Mouse (Mus musculus) neural tube, embryonic 14.5 days (tissue): Measurements from ENCODE around the gene Gtpbp1. TPM values are rescaled to one million over a fixed set of nuclear protein-coding genes. Genes with fewer than 3 reads are reported as not detected.

Source experiments
- ATAC-seq: fragments of 200-750 bp; cut with Nextera tagmentation; 2 replicates; pipeline ENCODE4 v1.8.0; 2017; ENCODE audit warnings: low read depth, mild to moderate bottlenecking, moderate TSS enrichment, moderate library complexity
- H3K27ac ChIP-seq: fragments of 300-500 bp; sonication (generic); 2 replicates; pipeline ENCODE4 v1.5.1; 2014; ENCODE audit warnings: low read depth, mild to moderate bottlenecking, control low read depth, low read length, moderate library complexity, mixed read lengths
- H3K27me3 ChIP-seq: fragments of 300-500 bp; sonication (generic); 2 replicates; pipeline ENCODE4 v1.6.1; 2014; ENCODE audit warnings: low read length; ENCODE audit not compliant: control insufficient read depth, insufficient read depth
- H3K36me3 ChIP-seq: fragments of 300-500 bp; sonication (generic); 2 replicates; pipeline ENCODE4 v1.6.1; 2014; ENCODE audit warnings: low read length, mixed read lengths; ENCODE audit not compliant: control insufficient read depth, insufficient read depth
- H3K4me1 ChIP-seq: fragments of 300-500 bp; sonication (generic); 2 replicates; pipeline ENCODE4 v1.6.1; 2014; ENCODE audit warnings: low read length; ENCODE audit not compliant: control insufficient read depth, insufficient read depth
- H3K4me2 ChIP-seq: fragments of 300-500 bp; sonication (generic); 2 replicates; pipeline ENCODE4 v1.6.1; 2014; ENCODE audit warnings: mild to moderate bottlenecking, low read depth, low read length, control low read depth
- H3K4me3 ChIP-seq: fragments of 300-500 bp; sonication (generic); 2 replicates; pipeline ENCODE4 v1.5.1; 2014; ENCODE audit warnings: low read depth, low read length, control low read depth, mixed read lengths
- H3K9ac ChIP-seq: fragments of 300-500 bp; sonication (generic); replicated peaks from 2 replicates; pipeline ENCODE4 v1.6.1; 2014; ENCODE audit warnings: low read depth, mild to moderate bottlenecking, control low read depth, low read length, mixed read lengths
- H3K9me3 ChIP-seq: fragments of 300-500 bp; sonication (generic); 2 replicates; pipeline ENCODE4 v1.6.1; 2016; ENCODE audit warnings: low read length; ENCODE audit not compliant: control insufficient read depth
- WGBS: fragments of 180-500 bp; shearing (Covaris S2); extraction: QIAGEN DNeasy Blood & Tissue Kit; methylation state at CpG from one replicate; pipeline ENCODE4 v1.1.7; 2014; 5-methylcytosine and 5-hydroxymethylcytosine counted together
- polyA plus RNA-seq: library from polyadenylated mRNA; unstranded; fragments of >200 nt; fragmentation: Nextera tagmentation; extraction: Ambion mirVana; gene quantifications from 2 replicates; pipeline ENCODE4 v1.2.1, GENCODE M21; 2014

Gene Gtpbp1
- polyA plus RNA-seq, 1 experiment from 2014 or later, result 37.5 TPM

DNA sequence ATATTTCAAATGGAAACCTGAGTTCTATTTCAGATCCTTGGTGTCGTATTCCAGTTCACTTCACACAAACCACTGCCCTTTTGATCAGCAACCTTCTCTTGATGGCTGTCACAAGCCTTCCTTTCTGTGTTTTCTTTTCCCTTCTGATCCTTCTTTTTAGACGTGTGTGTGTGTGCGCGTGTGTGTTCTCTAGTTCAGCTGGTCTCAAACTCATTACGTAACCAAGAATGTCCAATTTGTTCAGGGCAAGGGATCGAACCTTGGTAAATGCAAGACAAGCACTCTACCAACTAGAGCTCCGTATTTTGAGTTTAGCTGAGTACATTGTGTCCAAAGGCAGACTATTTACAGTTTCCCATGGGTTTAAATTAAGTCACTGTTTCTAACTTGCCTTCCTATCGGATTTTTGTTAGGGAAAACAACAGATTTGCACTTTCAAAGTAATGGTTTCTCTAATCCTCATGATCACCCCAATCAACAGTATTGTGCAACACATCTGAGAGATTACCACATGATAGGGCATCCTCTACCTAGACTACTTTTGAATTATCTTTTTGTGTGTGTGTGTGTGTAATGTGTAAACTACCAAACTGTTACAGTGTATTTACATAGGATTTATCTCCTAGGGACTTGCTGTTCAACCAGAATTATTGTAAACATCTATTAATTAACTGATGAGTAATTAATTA is 2.2 kb upstream of the Gtpbp1 start:
- H3K36me3 ChIP-seq, result no peaks in the 10 kb centered on the region
- 6% methylated on average over 8 of the region's 8 CpGs for WGBS
- H3K27me3 ChIP-seq, result no peaks in the 10 kb centered on the region
- no peak for ATAC-seq
- H3K9ac ChIP-seq, result peak overlapping the region; percentile 88
- H3K4me3 ChIP-seq, result peak overlapping the region; percentile 91
- H3K27ac ChIP-seq, result peak overlapping the region; percentile 94
- no peaks in the 10 kb centered on the region for H3K9me3 ChIP-seq
- peaks cover 48% of the 10 kb centered on the region for H3K4me1 ChIP-seq
- H3K4me2 ChIP-seq, result peak overlapping the region; percentile 71

DNA sequence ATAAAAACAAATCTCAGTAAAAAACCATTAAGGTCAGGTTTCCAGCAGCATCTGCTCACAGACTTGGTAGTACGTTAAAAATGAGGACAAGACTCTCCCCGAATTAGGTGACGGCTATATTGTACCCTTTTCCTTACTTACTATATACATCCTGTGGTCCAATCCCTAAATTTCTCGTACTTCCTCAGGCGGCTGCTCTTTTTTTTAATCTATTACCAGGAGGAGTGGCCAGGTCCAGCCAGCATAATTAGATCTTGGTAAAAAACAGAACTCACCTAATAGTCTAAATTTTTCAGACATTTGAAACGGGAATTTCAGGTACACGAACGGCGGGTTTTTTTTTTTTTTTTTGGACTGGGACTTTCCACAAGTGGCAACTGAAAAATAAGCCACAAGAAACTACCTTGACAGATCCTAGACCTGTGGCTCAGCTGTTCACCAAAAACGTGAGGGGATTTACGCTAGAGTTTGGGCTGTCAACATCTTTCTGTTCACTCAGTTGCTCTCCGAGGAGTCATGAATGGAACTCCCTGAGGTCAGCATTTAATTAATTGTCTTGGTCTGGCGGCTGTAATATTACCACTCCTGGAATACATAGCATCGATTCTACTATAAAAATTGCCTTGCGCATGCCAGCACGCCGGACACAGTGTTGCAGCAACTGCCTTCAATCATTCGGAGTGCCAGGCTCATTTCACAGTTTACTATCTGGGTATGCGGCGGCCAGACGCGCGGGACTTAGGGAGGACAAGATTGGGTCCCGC is 801 bp upstream of the Gtpbp1 start:
- Histone ChIP-seq H3K27me3 (no peaks in the 10 kb centered on the region), H3K9me3 (no peaks in the 10 kb centered on the region), H3K4me1 (peaks cover 34% of the 10 kb centered on the region), H3K36me3 (peaks cover 1% of the 10 kb centered on the region; the same call in 1 of the 2 replicates), H3K4me3 (peak overlapping the region; percentile 27), H3K4me2 (peak overlapping the region; percentile 64), H3K9ac (no peak overlapping the region; the same call in 1 of the 2 replicates), H3K27ac (peak overlapping the region; percentile 62)
- ATAC-seq, result no peak
- 16% methylated on average over 24 of the region's 24 CpGs for WGBS

DNA sequence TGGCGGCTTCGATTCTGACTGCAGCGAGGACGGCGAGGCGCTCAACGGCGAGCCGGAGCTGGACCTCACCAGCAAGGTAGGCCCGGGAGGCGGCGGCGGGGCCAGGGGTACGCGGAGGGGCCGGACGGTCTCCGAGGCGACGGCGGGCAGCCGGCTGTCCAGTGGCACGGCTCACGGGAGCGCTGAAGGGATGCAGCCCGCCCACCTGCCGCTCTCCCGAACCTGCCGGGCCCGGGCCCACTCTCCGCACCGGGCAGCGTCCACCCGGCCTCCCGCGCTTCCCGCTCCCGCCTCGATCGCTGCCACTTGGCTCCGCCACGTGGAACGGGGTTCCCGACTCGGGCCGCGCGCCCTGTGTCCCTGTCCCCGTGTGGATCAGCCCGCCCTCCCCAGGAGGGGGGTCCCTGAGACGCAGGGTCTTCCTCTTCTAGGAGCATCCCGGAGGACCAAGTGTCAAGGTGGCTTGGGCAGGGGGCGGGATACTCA is 421 bp downstream of the Gtpbp1 start:
- H3K9me3 ChIP-seq, result no peaks in the 10 kb centered on the region
- H3K4me2 ChIP-seq, result peak overlapping the region; percentile 83
- peaks cover 21% of the 10 kb centered on the region for H3K4me1 ChIP-seq
- H3K36me3 ChIP-seq, result peaks cover 2% of the 10 kb centered on the region; the same call in 1 of the 2 replicates
- peak overlapping the region; percentile 69 for H3K9ac ChIP-seq
- H3K4me3 ChIP-seq, result peak overlapping the region; percentile 90
- no peaks in the 10 kb centered on the region for H3K27me3 ChIP-seq
- peak overlapping the region; percentile 83 for H3K27ac ChIP-seq
- peak; percentile 27 for ATAC-seq
- whole genome bisulfite sequencing, result under 1% methylated on average over 51 of the region's 53 CpGs

DNA sequence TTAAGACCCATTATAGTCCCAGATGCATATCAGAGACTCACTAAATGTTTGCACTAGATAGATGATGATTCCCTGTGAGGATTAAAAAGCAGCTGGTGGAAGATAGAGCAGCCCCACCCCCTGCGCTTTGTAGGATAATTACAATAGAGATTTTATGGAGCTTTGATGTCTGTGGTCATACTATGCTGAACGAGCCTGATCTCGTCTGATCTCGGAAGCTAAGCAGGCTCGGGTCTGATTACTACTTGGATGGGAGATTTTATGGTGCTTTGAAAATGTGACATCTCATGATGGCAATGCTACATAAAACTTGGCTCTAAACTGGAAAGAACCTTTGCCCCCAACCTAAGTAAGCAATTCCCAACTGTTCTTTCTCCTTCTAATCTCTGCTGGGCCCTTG is 1.7 kb downstream of the Gtpbp1 start:
- ATAC-seq, result no peak
- H3K9ac ChIP-seq, result no peak overlapping the region
- H3K9me3 ChIP-seq, result no peaks in the 10 kb centered on the region
- no peak overlapping the region; the same call in 1 of the 2 replicates for H3K4me3 ChIP-seq
- H3K27me3 ChIP-seq, result no peaks in the 10 kb centered on the region
- peak overlapping the region; percentile 83; the same call in 1 of the 2 replicates for H3K4me2 ChIP-seq
- no peak overlapping the region for H3K27ac ChIP-seq
- peaks cover 17% of the 10 kb centered on the region for H3K4me1 ChIP-seq
- 41% methylated on average over 5 of the region's 5 CpGs for WGBS
- H3K36me3 ChIP-seq, result peaks cover 2% of the 10 kb centered on the region; the same call in 1 of the 2 replicates

DNA sequence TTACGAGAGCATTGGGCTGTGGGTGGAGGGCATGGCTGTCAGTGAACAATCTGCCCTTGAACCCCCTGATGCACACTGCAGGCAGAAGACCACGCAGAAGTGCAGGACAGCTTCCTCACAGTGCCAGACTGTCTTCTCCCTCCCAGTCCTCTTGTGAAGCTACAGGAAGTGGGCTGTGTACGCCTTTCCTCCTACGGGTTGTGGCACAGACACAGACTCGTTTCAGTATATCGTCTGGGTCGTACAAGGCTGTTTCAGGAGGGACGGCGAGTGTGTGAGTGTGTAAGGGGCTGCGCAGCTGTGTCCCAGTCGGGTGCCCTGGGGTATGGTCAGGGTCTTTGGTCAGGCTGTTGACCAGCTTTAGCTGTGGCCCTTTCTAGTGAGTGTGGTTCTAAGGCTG is 3.1 kb downstream of the Gtpbp1 start:
- ATAC-seq, result no peak
- no peak overlapping the region for H3K4me2 ChIP-seq
- H3K36me3 ChIP-seq, result peaks cover 2% of the 10 kb centered on the region; the same call in 1 of the 2 replicates
- H3K9me3 ChIP-seq, result no peaks in the 10 kb centered on the region
- H3K27ac ChIP-seq, result no peak overlapping the region
- 87% methylated on average over 11 of the region's 11 CpGs for WGBS
- no peaks in the 10 kb centered on the region for H3K27me3 ChIP-seq
- H3K9ac ChIP-seq, result no peak overlapping the region
- H3K4me1 ChIP-seq, result peaks cover 17% of the 10 kb centered on the region
- no peak overlapping the region for H3K4me3 ChIP-seq

DNA sequence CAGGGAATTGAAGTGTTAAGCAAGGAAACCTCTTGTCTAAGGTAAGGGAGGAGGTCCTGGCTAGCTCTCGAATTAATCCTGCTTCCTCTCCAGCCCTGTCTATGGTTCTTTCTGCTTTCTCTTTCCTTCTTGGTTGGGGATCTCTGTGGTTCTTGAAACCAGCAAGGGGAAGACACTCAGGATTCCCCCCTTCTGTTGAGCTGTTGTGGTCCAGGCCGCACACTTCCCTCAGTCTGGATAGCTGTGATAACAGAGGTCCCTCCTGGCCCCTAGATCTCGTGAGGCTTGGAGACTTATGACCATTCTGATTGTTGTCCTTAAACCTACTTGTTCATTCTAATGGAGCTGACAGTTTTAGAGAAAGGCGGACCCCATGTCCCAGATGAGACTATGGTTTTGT is 3.9 kb downstream of the Gtpbp1 start:
- Histone ChIP-seq H3K9ac (no peak overlapping the region), H3K4me1 (peaks cover 17% of the 10 kb centered on the region), H3K36me3 (peaks cover 2% of the 10 kb centered on the region; the same call in 1 of the 2 replicates), H3K4me2 (no peak overlapping the region), H3K9me3 (no peaks in the 10 kb centered on the region), H3K27me3 (no peaks in the 10 kb centered on the region), H3K4me3 (no peak overlapping the region), H3K27ac (no peak overlapping the region)
- 94% methylated on average over 4 of the region's 4 CpGs for WGBS
- no peak for ATAC-seq

DNA sequence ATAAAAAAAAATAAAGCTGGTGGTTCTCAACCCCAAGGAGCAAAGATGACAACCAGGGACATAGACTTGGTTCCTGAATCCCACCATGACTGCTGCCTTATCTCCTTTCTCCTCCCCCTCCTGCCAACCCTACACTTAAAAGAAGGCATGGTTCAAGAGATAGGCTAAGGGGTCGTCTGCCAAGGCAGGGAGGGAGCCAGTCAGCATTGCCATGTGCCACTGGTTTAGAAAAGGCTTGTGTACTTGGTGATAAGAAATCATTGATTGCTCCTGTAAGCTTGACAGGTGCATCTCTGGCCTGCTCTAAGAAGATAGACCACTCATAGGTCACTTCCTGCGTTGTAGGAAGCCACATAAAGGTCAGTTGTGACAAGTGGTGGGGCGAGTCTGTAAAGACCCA is 4.9 kb downstream of the Gtpbp1 start:
- no peak overlapping the region for H3K4me2 ChIP-seq
- no peak overlapping the region for H3K27ac ChIP-seq
- H3K4me1 ChIP-seq, result peaks cover 11% of the 10 kb centered on the region
- H3K9me3 ChIP-seq, result no peaks in the 10 kb centered on the region
- no peaks in the 10 kb centered on the region for H3K27me3 ChIP-seq
- WGBS, result 71% methylated on average over 3 of the region's 3 CpGs
- peaks cover 2% of the 10 kb centered on the region; the same call in 1 of the 2 replicates for H3K36me3 ChIP-seq
- no peak overlapping the region for H3K4me3 ChIP-seq
- ATAC-seq, result no peak
- H3K9ac ChIP-seq, result no peak overlapping the region

DNA sequence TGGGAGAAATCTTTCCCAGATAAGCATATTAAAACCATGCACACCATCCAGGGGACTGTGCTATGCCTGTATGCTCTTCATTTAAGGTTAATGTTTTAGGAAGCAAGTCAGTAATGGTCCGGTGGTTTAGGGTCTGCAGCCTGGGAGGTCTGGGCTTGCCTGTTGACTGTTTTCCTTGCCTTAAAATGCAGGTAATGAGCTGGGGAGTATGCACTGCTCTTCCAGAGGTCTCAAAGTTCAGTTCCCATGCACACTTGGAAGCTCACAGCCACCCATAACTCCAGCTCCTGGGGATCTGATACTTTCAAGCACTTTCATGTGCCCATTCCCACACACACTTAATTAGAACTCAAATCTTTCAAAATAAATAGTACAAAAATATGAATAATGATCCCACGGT is 5.9 kb downstream of the Gtpbp1 start:
- no peak overlapping the region for H3K27ac ChIP-seq
- ATAC-seq, result no peak
- WGBS, result 98% methylated on average over 2 of the region's 2 CpGs

DNA sequence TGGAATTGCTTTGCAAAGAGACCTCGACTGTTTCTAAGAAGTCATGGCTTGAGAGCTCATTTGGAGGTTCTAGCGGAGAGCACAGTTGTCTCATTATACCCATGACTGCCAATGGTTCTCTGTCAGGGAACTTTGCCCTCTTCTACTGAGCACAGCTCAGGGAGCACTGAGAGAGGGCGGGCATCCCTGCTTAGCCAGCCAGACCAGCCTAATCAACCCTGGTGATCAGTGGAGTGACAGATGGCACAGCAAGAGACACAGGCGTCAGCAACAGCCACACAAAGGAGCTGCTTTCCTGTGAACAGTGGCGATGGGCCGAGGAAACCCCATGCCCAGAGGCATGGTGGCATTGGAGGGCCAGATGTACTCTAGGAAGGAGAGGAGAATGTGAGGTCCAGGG is 6.4 kb downstream of the Gtpbp1 start:
- 59% methylated on average over 6 of the region's 6 CpGs for WGBS
- Histone ChIP-seq H3K4me3 (no peak overlapping the region), H3K27ac (peak overlapping the region; percentile 73; the same call in 1 of the 2 replicates), H3K9me3 (no peaks in the 10 kb centered on the region), H3K9ac (no peak overlapping the region), H3K27me3 (no peaks in the 10 kb centered on the region), H3K36me3 (peaks cover 2% of the 10 kb centered on the region; the same call in 1 of the 2 replicates), H3K4me2 (no peak overlapping the region), H3K4me1 (peaks cover 6% of the 10 kb centered on the region)
- ATAC-seq, result no peak

More for the DNA sequence above, 5.9 kb downstream of the Gtpbp1 start:
- Histone ChIP-seq H3K4me3 (no peak overlapping the region), H3K27me3 (no peaks in the 10 kb centered on the region), H3K36me3 (peaks cover 2% of the 10 kb centered on the region; the same call in 1 of the 2 replicates), H3K9me3 (no peaks in the 10 kb centered on the region), H3K9ac (no peak overlapping the region), H3K4me2 (no peak overlapping the region), H3K4me1 (peaks cover 11% of the 10 kb centered on the region)
